Mouse (Mus musculus): Measurements from ENCODE around the gene Nrcam.

DNA sequence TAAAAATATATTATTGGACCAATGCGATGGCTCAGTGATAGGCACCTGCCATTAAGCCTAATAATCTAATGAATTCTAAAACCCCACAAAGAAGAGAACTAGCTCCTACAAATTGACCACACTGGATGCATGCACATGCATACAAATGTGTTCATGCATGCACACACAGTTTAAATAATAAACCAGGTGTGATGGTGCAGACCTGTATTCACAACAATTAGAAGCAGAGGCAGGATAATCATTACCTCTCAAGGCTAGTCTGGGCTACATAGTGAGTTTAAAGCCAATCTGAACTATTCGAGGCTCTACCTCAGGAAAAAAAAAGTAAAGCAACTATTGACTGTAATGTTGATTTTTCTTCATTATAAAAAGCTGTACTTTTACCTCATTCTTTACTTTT lies 13.5 kb upstream of the Nrcam start:
- TF ChIP-seq CTCF (IDR thresholded peaks at IDR 0.05; ENCODE audit: extremely low read depth, insufficient read length, insufficient replicate concordance, low read depth, low read length) (no peak), POLR2A (IDR thresholded peaks at IDR 0.05; ENCODE audit: low read depth, low read length) (no peak)

All from small intestine, adult 2 months (tissue).